Mouse (Mus musculus) leukemia stem cell, adult 10-12 weeks (primary cell): ENCODE data around the gene Gm1527. TPM values are rescaled to one million over a fixed set of nuclear protein-coding genes. Genes with fewer than 3 reads are reported as not detected.

Experiments used
- polyA plus RNA-seq: library from polyadenylated mRNA; stranded (reverse); fragments of >175 nt; gene quantifications from 2 replicates; pipeline ENCODE4 v1.2.3, GENCODE M21; 2012; ENCODE audit warnings: low replicate concordance

Gm1527 gene
- polyA plus RNA-seq, result 0.10 TPM in 1 of 2 replicates, not detected in the other

GRCm38 (mm10) chr3:28892317-28892716 is at the start of gene Gm1527:
TSS of gene Gm1527 (plus strand) at chr3:28892617.

Other genes starting within 250 kb of the Gm1527 start
- not detected in 2 replicates for gene Slc2a2, start 194.7 kb upstream of the Gm1527 start, polyA plus RNA-seq
- gene Eif5a2, start 111.3 kb upstream of the Gm1527 start, polyA plus RNA-seq, result 0.82 and 1.9 TPM in 2 replicates
- gene Rpl22l1, start 87.2 kb upstream of the Gm1527 start, polyA plus RNA-seq, result 4.6 and 26.1 TPM in 2 replicates
- not detected in 2 replicates for gene Egfem1, start 189.4 kb downstream of the Gm1527 start, polyA plus RNA-seq